Mouse (Mus musculus): ENCODE results near the gene Rnf26.
"Not testable (repeated sequence)": the region's sequence is repeated elsewhere in the genome, so short reads cannot be mapped to it uniquely, and the experiment has no call there.

Rnf26 gene

DNA sequence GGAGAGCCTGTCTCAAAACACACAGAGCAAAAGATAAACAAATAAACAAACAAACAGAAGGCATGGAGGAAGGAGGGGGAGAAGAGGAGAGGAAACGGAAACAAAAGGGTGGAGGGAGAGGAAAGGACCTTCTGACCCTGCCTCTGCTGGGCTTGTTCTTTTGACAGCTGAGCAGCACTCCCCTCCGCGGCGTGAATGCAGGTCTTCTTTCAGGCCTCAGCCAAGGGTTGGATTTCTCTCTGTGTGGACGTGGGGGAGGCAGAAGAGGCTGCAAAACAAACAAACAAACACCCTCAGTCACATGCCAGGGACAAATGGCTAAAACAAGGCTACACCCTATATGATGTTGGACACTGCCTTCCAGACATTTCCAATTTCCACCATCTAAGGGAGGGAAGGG, 11.7 kb upstream of the Rnf26 start:
- peak in 1 of 2 experiments; percentile 53 for DNase-seq

DNA sequence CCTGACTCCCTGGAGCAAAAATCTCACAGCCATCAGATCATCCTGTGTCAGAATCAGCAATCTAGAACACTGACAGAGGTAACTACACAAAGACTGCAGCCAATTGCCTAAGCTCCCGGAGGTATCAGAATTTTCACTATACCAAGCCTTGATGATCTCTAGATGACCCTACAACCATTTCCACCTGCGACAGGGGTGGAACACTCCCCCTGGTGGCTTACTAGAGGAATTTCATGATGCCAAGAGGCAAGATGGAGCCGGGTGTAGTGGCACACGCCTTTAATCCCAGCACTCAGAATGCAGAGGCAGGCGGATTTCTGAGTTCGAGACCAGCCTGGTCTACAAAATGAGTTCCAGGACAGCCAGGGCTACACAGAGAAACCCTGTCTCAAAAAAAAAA, 11.0 kb upstream of the Rnf26 start:
- DNase-seq, result peak in 1 of 2 experiments; percentile 41

DNA sequence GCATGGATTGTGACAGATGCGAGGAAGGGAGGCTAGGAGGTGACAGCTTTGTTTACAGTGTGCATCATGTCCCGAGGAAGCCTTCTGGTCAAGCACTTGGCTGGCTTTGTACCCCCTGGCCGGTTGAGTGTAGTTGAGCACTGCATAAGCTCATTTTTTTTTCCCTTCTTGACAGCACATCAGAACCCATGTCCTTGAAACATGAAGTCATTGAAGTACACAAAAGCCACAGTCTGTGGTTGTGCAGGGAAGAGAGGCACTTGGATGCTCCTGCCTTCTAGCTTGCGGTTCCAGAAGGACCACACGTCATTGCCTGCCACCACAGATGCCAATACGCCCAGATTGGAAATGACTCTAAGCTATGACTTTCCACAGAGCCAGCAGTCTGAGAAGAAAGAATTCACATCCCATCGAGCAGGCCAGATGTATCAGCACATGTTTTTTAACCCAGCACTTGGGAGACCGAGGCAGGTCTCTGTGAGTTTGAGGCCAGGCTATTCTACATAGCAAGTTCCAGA, 6.7 kb upstream of the Rnf26 start:
- no peak for DNase-seq

DNA sequence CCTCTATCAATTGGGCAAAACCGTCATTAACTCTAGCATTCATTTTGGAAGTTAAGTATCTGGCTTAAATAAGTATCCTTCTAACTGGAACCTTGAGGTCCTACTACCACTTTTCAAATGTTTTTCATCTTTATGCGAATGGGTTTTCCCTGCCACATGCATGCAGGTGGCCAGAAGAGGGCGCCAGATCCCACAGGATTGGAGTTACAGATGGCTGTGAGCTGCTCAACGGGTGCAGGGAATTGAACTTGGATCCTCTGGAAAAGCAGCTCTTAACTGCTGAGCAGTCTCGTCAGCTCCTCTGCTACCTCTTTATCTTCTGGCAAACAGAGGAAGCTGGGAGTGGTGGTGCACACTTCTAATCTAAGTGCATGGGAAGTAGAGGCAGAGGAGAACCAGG, 5.7 kb upstream of the Rnf26 start:
- DNase-seq, result peak; percentile 54 to 71

DNA sequence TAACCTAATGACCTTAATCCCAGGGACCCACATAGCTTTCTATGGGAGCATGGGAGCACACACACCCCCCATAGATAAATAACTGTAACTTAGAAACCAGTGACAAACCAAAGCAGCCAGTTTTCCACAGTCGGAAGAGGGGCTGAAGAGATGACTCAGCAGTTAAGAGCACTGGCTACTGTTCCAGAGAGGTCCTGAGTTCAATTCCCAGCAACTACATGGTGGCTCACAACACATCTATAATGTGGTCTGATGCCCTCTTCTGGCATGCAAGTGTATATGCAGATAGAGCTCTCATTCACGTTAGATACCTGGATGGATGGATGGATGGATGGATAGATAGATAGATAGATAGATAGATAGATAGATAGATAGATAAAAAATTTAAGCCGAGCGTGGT, 2.9 kb upstream of the Rnf26 start:
- DNase-seq, result no peak

DNA sequence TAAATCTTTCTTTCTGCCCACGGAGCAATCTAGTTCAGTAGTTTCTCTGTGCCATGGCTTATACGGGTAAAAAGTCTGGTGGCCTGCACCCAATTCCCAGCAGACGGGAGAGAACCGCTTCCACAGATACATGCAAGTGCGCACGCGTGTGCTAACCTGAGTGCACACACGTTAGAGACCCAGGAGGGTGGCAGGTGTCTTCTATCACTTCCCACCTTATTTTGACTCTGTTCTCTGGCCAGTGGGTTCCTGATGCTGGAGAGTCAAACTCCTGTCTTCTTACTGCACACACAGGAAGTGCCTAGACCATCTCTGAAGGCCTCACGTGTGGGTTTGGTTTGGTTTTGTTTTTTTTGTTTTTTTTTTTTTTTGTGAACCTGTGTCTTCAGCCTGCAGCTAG, 2.3 kb upstream of the Rnf26 start:
- no peak for DNase-seq

DNA sequence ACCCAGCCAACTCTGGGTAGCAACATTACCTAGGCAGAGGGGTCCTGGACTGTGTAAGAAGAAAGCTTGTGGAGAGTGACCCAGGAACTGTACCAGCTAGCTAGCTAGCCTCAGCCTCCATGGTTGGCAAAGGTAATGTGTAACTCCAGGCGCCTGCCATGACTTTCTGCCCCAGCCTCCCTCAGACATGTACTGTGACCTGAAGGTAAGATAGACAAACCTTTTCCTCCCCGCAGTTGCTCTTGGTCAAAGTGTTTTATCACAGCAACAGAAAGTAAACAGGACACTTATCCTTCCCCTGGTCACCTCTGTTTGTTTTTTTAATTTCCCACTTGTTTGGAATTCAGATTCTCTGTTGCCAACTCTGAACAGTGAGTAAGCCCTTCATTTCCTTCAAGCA, 1.1 kb upstream of the Rnf26 start:
- DNase-seq, result peak in 1 of 2 experiments; percentile 56

DNA sequence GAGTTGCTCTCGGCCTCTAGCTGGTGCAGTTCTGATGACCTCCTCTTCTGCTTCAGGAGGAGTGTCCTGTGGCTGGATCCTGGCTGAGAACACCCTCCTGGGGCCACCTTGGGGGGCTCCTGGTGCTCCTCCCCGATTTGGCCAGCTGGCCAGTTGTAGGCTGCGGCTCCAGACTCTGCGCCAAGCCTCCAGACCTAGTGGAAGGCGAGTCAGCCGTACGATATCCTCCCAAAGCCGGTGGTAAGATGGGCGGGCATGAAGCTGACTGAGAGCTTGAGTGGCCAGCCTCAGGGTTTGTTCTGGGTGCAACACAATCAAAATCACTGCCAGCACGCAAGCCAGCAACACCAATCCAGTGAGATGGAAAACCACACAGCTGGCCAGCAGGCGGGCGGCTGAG, 1.4 kb downstream of the Rnf26 start:
- DNase-seq, result not testable (repeated sequence)

DNA sequence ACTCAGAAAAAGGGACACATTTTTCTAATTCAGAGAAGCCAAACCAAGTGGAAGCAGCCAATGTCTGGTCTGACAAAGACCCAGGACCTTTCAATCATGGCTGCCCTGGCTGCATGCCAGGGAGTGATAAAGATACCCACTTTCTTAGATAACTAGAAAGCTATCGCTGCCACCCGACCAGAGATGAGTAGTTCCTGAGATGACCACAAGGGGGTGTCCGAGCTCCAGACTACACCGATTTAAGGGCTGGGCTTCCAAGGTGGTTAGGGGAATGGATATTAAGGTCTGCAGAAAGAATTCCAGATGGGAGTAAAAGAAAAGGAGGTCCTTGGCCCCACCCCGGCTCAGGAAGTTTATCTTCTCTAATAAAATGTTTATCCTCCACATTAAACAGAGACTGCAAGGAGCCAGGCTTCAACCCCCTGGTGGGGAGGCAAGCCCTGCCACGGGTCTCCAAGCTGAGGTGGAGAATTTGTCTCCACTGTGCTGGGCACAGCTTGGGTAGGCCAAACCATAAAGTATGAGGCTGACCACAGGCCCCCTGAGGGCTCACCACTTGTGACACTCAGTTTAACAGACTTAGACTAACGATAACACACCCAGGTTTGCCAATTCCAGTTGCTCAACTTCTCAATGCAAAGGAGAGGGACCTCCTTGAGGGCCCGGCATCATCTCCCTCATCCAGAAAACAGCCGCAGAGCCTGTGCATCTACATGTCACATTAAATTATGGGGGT, 3.8 kb downstream of the Rnf26 start:
- peak; percentile 82 to 88 for DNase-seq

DNA sequence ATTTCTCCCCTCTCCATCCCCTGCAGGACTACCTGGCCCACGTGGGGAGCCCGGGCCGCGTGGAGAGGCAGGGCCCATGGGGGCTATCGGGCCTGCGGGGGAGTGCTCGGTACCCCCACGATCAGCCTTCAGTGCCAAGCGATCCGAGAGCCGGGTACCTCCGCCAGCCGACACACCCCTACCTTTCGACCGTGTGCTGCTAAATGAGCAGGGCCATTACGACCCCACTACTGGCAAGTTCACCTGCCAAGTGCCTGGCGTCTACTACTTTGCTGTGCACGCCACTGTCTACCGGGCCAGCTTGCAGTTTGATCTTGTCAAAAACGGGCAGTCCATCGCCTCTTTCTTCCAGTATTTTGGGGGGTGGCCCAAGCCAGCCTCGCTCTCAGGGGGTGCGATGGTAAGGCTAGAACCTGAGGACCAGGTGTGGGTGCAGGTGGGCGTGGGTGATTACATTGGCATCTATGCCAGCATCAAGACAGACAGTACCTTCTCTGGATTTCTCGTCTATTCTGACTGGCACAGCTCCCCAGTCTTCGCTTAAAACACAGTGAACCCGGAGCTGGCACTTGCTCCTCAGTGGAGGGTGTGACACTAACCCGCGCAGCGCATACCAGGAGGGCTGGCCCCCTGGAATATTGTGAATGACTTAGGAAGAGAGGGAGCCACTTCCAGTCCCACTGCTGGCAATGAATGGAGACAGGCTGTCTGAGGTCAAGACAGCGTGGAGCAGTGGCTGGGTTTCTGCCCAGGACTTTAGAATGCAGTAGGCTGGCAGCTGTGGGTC, 4.9 kb downstream of the Rnf26 start:
- no peak for DNase-seq

DNA sequence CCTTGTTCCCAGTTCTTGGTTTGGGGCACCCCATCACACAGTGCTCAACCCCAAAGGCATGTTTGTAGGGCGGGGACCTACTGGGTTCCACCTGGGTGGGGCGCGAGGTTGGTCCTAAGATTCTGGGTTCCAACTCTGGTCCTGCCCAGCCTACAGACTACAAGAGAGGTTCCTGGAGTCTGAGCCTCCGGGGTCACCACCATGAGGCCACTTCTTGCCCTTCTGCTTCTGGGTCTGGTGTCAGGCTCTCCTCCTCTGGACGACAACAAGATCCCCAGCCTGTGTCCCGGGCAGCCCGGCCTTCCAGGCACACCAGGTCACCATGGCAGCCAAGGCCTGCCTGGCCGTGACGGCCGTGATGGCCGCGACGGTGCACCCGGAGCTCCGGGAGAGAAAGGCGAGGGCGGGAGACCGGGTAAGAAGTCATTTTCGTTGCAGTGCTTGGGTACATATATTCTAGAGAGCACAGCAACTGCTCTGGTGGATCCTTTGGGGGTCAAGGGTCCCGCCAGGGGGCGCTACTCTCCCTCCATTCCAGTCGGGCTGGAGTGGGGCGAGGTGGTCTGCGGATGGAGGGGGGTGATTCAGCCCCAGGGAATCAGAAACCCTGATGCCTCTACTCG, 5.6 kb downstream of the Rnf26 start:
- DNase-seq, result peak; percentile 63 to 68

DNA sequence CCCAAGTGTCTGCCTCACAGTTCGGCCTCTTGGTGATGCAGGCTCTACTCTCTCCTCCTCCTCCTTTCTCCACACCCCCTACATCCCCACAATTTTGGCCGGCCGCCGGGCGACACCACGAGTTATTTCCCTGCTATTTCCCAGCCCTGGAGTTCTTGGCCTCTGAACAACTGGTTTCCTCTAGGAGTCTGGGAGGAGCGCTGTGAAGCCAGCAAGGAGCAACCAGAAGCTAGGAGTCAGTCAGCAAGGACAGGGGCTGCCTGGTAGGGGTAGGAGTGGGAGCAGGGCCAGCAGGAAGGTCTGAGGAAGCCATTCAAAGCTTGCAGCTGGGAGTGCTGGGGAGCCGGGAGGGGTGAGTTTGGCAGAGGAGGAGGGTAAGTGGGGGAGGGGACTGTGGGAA, 6.2 kb downstream of the Rnf26 start, which contains the start of gene C1qtnf5:
Gene C1qtnf5 (plus strand): TSS at position 136 of the 400 bp plus-strand sequence.
- peak; percentile 89 to 91 for DNase-seq

DNA sequence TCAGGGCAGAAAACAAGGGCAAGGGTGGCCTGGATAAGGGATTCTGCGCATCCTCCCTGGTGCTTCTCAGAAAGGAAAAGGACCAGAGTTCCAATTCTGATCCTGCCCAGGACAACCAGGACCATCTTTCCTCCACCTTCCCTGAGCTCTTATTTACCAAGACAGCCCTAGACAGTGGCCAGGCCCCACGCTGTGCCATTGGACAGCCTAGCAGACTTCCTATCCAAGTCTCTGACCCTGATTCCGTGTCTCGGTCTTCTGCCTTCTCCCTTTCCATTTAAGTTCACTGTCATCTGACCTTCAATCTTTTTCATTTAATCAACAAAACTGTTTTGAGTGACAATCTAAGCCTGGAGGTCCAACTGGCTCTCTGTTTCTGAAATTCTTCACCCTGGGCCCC, 6.7 kb downstream of the Rnf26 start:
- no peak for DNase-seq

DNA sequence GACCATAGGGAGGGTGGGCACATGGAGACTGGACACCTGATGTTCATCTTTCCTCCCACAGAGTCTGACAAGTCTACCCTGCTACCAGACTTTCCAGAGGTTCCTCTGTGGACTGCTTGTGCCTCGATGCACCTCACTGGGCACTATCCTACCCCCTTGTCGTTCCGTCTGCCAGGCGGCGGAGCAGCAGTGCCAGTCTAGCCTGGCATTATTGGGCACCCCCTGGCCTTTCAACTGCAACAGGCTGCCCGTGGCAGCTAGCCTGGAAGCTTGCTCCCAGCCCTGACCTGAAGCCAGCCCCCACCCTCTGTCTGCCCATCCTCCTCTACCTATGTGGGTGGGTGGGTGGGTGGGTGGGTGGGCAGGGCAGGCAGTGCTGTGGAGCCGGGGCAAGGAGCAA, 7.1 kb downstream of the Rnf26 start:
- no peak for DNase-seq

DNA sequence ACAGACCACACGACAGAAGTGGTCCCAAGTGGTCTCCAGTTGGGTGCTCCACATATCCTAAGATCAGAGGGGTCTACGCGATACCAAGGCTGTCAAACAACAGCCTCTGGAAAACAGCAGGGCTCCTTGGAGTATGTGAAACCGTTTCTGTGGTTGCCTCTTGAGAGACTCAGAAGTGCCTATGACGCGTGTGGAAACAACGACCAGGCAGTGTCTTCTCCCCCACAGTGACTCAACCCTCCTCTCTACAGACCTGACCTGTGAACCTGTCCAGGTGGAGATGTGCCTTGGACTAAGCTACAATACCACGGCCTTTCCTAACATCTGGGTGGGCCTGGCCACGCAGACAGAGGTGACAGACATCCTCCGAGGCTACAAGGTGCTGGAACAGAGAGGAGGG, 7.5 kb downstream of the Rnf26 start:
- DNase-seq, result no peak

DNA sequence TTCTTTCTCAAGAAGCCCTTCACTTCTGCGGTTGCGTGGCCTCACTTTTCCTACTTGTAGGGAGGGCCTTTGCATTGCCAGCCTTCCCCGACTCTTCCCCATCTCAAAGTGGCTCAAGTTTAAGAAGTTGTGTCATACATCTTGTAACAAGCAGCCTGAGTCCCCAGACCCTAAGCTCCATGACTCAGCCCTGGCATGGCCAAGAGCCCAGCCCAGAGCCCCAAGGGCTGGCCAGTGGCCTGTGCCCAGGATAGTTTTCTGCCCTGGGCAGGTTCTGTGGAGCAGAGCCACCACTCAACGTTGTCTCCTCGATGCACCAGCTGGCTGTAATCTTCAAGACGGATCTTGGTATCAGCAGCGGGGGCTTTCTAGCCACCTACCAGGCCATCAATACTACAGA, 8.4 kb downstream of the Rnf26 start:
- no peak for DNase-seq

DNA sequence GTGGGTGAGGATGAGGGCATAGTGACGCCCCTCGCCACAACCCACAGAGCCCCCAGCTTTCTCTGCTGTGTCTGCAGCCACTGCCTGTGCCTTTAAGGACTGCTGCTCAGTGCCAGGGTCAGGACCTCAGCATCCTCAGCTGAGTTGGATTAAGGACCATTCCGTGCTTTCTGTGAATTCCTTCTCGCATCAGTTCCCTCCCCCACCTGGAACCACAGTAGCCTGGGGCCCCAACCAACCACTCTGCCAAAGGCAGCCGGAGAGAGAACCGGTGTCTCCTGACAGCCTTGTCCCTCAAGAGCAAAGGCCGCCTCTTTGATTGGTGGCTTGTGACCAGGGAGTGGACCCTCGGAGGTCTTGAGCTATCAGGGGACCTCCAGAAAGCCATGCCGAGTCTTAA, 11.8 kb downstream of the Rnf26 start, which contains the start of gene Mfrp:
Gene Mfrp (plus strand): TSS at position 240 of the 400 bp plus-strand sequence.
- DNase-seq, result no peak

DNA sequence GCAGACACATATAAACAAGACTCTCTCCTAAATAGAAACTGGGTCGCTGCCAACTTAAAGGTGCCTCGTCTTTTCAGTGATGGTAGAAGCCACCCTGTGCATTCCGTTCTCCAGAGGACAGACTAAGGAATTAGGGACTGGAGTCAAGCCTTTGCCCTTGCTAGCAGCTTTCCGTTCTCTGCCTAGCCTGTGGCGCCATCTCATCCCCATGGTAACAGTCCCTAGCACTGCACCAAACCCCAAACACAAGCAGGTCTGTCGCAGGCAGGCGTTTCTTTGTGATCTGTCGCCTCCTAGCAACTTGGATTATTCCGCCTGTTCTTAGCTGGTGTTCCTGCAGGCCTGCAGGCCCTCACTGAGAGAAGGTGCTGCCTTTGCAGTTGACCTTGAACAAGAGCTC, 16.8 kb downstream of the Rnf26 start:
- peak in 1 of 2 experiments; percentile 82 for DNase-seq

DNA sequence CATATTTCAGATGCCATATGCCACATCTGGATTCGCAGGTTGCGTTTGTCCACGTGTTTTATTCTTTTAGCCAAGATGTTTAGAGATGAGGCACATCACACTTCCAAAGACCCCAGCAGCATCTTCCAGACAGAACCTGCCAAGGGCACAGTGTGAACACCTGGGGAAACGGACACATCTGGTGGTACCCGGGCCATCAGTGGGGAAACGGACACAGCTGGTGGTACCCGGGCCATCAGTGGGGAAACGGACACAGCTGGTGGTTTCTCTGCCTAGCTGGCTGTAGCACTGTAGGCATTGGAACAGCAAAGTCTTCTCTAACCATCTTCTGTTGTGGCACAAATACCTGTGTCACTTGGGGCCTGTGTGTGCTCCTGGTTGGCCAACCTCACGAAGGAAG, 17.5 kb downstream of the Rnf26 start:
- peak in 1 of 2 experiments; percentile 56 for DNase-seq

DNA sequence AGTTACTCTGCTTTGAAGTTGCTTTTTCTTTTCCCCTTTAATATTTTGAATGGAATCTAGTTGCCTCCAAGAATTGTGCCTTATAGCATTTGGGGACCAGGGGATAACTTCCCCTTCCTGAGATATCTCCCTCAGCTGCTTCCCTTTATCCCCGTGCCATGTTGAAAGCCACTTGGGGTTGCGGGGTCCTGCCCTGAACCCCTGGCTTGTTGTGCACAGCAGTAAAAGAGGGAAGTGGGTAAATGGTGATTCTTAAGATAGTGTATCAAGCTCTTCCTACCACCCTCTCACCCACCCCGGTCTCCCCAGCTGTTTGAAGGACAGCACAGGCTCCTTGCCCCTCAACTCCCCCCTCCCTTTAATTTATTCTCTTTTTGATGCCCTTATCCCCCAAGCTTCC, 18.6 kb downstream of the Rnf26 start:
- DNase-seq, result peak in 1 of 2 experiments; percentile 31

DNA sequence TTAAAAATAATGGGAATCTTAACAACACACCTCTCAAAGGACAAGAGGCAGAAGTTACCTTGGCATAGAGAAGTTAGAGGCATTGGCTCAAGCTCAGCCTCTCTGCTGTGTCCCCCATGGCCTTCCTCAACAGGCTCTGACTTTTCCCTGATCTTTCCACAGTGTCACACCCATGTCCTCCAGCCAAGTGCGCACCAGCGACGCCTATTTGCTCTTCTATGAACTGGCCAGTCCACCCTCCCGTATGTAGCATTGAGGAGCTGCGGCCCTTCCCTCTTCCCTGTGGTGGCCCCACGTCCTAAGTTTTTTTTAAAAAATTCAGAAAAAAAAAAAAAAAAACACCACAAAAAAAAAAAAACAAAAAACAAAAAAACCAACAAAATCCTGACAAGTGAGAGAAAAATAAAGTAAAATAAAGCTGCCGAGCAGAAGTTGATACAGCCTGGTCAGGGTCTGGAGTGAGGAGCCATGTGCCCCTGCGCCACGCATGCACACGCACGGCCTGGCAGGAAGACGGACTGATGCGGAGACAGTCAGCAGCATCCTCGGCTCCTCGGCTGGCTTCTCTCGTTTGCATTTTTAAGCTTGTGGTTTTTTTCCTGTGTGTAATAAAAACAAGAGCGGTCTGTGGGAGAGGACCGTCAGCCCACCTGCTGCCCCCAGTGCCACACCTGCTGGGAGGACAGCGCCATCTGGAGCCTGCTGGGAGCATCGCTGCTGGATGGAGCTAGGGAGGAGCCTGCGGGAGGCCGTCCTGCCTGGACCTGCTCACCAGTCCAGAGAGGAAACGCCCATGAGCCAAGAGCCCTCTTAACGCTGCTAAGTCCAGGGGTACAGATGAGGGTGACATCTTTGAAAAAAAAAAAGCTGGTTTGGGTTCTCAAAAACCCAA, 19.5 kb downstream of the Rnf26 start:
- peak; percentile 83 to 89 for DNase-seq

DNA sequence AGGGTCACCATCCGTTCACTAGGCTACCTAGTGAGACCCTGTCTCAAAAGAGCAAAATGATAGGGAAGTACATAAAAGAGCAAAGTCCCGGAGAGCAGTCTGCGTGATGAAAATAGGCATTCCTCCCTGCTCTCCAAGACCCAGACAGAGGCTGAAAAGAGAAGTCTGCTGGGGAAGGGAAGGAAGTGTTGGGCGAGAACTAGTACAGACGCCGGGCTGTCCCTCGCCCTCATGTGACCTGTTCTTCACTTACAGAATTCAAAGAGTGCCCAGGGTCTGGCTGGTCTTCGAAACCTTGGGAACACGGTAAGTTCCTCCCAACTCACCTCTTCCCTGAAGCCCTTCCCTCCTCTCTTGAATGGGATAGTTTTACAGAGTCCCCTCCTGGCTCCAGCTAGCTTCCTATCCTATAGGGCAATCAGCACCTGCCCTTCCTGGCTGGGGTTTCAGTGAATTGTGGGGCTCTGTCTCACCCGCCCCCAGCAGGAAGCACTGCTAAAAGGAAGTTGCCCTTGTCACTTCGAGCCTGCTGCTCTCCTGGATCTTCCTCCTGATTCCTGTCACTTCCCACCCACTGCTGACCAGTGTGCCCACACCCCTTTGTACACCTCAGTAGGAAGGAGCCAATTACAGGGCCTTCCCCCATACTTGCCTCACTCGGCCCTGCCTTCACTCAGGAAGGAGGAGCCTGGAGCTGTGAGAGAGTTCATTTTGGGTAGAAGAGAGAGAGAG, 24.3 kb downstream of the Rnf26 start:
- DNase-seq, result peak in 1 of 2 experiments; percentile 67

Data from kidney, postnatal 25 days (tissue).